Mouse (Mus musculus) forebrain, embryonic 10.5 days (tissue): ENCODE measurements around the gene Duox1. TPM values are rescaled to one million over a fixed set of nuclear protein-coding genes. Genes with fewer than 3 reads are reported as not detected.

Experiments
- DNase-seq: peaks from one replicate; pipeline ENCODE4 v3.0.0-alpha.2; 2017; ENCODE audit warnings: low spot score; ENCODE audit errors: extremely low spot score
- H3K27ac ChIP-seq: fragments of 300-500 bp; sonication (generic); 2 replicates; pipeline ENCODE4 v1.5.1; 2016; ENCODE audit warnings: mild to moderate bottlenecking
- H3K27me3 ChIP-seq: fragments of 300-500 bp; sonication (generic); 2 replicates; pipeline ENCODE4 v1.6.1; 2016; ENCODE audit warnings: mild to moderate bottlenecking; ENCODE audit not compliant: poor library complexity, severe bottlenecking
- H3K36me3 ChIP-seq: fragments of 300-500 bp; sonication (generic); replicated peaks from 2 replicates; pipeline ENCODE4 v1.6.1; 2016; ENCODE audit warnings: mild to moderate bottlenecking, moderate library complexity
- H3K4me1 ChIP-seq: fragments of 300-500 bp; sonication (generic); 2 replicates; pipeline ENCODE4 v1.6.1; 2016
- H3K4me3 ChIP-seq: fragments of 300-500 bp; sonication (generic); 2 replicates; pipeline ENCODE4 v1.5.1; 2016; ENCODE audit warnings: mild to moderate bottlenecking, moderate library complexity
- H3K9me3 ChIP-seq: fragments of 300-500 bp; sonication (generic); 2 replicates; pipeline ENCODE4 v1.6.1; 2016; ENCODE audit warnings: mild to moderate bottlenecking, moderate library complexity
- WGBS: fragments of 180-500 bp; shearing (Covaris S2); methylation state at CpG from one replicate; pipeline ENCODE4 v1.1.7; 2016; 5-methylcytosine and 5-hydroxymethylcytosine counted together
- polyA plus RNA-seq: library from polyadenylated mRNA; unstranded; fragments of >200 nt; fragmentation: Nextera tagmentation; extraction: Ambion mirVana; gene quantifications from 2 replicates; pipeline ENCODE4 v1.2.1, GENCODE M21; 2016

Duox1 gene
- polyA plus RNA-seq, 1 experiment from 2014 or later: not detected

DNA sequence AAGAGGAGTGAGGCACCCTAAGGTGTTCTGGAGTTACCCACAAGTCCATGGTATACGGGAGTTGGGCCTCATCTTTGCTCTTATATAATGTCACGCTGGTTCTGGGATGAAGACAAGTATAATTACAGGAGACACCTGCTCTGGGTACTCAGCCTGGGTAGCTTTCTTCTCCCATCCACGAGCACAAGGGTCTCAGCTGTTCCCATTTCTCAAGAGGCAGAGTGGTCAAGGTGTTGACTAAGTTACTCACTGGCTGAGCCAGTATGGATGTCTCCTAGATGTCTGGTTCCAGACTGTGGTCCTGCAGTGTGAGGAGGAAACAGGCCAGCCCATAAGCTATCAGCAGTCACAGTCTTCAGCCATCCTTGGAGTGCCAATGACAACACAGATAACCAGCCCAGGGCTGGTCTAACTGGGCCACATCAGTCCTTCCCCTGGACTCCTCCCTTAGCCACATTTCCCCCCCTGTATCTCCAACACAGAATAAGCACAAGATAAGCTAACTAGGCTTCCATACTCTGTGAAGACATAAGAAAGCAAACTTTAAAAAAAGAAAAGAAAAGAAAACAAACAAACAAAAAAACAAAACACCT, 49.0 kb downstream of the Duox1 start:
- no peaks in the 10 kb centered on the region for H3K9me3 ChIP-seq
- no peak for DNase-seq
- H3K36me3 ChIP-seq: peaks cover 40% of the 10 kb centered on the region
- no peak overlapping the region for H3K4me3 ChIP-seq
- peaks cover 2% of the 10 kb centered on the region for H3K27me3 ChIP-seq
- WGBS: 86% methylated on average over 3 of the region's 3 CpGs
- peaks cover 51% of the 10 kb centered on the region for H3K4me1 ChIP-seq
- H3K27ac ChIP-seq: no peak overlapping the region

DNA sequence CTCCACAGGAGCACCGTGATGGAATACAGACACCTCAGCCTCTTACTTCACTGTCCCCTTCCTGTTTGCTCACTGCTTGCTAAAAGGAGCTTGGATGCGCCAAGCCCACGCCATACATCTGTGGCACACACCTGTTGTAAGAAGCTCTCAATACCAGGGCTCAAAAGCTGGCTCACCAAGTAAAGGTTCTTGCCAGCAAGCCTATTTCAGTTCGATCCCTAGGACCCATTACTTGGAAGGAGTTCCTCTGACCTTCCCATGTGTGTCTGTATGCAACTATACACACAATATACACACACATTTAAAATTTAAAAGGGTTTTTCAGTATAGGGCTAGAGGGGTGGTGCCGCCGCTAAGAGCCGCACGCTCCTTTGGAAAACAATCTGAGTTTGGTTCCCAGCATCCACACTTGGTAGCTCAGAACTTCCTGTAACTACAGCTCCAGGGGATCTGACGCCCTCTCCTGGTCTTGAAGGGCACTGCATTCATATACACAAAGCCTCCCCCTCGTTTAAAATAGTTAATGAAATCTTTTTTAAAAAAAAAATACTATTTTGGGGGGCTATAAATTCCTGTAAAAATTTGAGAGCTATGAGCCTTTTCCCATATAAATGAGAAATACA, 49.9 kb downstream of the Duox1 start:
- Histone ChIP-seq H3K36me3 (peaks cover 32% of the 10 kb centered on the region), H3K4me3 (no peak overlapping the region), H3K4me1 (peaks cover 58% of the 10 kb centered on the region), H3K27ac (no peak overlapping the region), H3K9me3 (no peaks in the 10 kb centered on the region), H3K27me3 (peaks cover 11% of the 10 kb centered on the region)
- no peak for DNase-seq
- 87% methylated on average over 10 of the region's 10 CpGs for WGBS

DNA sequence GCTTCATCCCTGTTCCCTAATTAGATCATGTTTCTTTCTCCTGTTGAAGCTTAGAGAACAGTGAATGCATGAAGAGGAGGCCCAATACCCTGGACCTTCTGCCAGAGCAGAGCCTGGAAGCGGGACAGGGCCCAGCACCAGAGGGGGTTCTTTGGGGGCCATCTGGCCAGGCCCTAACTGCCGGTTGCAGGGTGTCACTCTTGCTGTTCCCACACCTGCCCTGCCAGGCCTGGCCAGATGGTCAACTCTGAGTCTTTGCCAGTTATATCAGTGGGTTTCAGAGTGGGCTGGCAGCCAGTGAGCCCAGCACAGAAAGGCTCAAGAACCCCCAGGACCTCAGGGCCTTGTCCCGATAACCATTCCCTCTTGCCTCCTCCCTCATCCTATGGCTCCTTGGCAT, 50.6 kb downstream of the Duox1 start:
- Histone ChIP-seq H3K27ac (peak overlapping the region; percentile 62; the same call in 1 of the 2 replicates), H3K27me3 (peaks cover 18% of the 10 kb centered on the region), H3K9me3 (no peaks in the 10 kb centered on the region), H3K36me3 (peaks cover 29% of the 10 kb centered on the region), H3K4me3 (peak overlapping the region; percentile 98), H3K4me1 (peaks cover 59% of the 10 kb centered on the region)
- WGBS: 89% methylated on average over 3 of the region's 3 CpGs
- no peak for DNase-seq

DNA sequence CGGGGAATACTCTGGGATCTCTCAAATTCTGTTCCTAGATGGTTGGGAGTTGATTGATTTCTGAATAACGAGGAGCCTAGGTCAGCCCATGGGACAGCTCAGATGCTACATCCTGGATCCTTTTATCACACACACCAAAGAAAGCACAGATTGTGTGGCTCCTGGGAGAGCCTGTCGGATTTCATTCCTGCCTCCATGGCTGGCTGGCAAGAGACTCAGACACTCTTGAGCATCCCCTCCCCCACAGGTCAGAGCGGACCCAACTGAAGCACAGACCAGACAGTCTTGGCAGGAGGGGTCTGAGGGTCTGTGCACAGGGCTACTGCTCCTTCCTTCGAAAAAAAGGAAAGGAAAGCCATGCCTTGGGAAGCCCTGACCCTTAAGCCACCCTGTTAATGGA, 51.2 kb downstream of the Duox1 start:
- H3K4me1 ChIP-seq: peaks cover 58% of the 10 kb centered on the region
- H3K36me3 ChIP-seq: peaks cover 29% of the 10 kb centered on the region
- WGBS: 39% methylated on average over 5 of the region's 5 CpGs
- no peaks in the 10 kb centered on the region for H3K9me3 ChIP-seq
- no peak for DNase-seq
- H3K27ac ChIP-seq: peak overlapping the region; percentile 62; the same call in 1 of the 2 replicates
- H3K4me3 ChIP-seq: peak overlapping the region; percentile 98
- peaks cover 25% of the 10 kb centered on the region for H3K27me3 ChIP-seq

DNA sequence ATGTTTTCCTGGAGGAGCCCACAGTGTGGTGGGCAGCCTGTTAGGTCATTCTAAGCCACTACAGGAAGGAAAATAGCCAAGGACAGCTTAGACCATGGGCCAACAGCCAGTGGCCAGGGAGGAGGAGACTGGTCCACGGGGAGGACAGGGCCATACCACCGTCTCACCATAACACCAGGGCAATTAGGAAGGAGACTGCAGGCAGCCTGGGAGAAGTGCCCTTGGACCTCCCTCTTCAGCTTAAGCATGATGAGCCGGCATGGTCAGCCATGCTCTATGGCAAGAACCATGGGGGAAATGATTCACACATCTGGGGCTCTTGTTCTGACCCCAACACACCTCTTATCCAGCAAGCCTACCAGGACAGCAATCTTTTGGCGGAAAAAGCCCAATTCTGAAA, 51.7 kb downstream of the Duox1 start:
- Histone ChIP-seq H3K4me1 (peaks cover 53% of the 10 kb centered on the region), H3K4me3 (peak overlapping the region; percentile 98), H3K27me3 (peaks cover 28% of the 10 kb centered on the region), H3K9me3 (no peaks in the 10 kb centered on the region), H3K36me3 (peaks cover 25% of the 10 kb centered on the region), H3K27ac (peak overlapping the region; percentile 62; the same call in 1 of the 2 replicates)
- 47% methylated on average over 4 of the region's 4 CpGs for WGBS
- DNase-seq: no peak

DNA sequence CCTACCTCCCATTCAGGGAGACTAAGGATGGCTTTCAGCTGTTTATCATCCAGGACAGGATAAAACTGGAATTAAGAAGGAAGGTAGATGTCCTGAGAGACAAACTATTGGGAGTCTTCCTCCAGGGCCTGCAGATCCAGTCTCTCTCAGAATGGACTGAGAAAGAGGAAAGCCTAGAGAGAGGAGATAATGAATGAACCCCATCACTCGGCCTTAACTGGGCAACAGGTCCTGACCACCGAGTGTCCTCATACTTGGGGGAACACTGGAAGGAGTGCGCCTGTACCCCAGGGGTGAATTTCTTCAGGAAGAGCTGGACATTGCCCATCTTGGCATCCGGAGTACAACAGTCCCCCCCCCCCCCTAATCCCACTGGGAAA, 52.2 kb downstream of the Duox1 start:
- H3K27ac ChIP-seq: peak overlapping the region; percentile 96
- H3K4me1 ChIP-seq: peaks cover 48% of the 10 kb centered on the region
- H3K4me3 ChIP-seq: peak overlapping the region; percentile 98
- DNase-seq: no peak
- 17% methylated on average over 4 of the region's 4 CpGs for WGBS
- no peaks in the 10 kb centered on the region for H3K9me3 ChIP-seq
- H3K27me3 ChIP-seq: peaks cover 30% of the 10 kb centered on the region
- H3K36me3 ChIP-seq: peaks cover 20% of the 10 kb centered on the region

DNA sequence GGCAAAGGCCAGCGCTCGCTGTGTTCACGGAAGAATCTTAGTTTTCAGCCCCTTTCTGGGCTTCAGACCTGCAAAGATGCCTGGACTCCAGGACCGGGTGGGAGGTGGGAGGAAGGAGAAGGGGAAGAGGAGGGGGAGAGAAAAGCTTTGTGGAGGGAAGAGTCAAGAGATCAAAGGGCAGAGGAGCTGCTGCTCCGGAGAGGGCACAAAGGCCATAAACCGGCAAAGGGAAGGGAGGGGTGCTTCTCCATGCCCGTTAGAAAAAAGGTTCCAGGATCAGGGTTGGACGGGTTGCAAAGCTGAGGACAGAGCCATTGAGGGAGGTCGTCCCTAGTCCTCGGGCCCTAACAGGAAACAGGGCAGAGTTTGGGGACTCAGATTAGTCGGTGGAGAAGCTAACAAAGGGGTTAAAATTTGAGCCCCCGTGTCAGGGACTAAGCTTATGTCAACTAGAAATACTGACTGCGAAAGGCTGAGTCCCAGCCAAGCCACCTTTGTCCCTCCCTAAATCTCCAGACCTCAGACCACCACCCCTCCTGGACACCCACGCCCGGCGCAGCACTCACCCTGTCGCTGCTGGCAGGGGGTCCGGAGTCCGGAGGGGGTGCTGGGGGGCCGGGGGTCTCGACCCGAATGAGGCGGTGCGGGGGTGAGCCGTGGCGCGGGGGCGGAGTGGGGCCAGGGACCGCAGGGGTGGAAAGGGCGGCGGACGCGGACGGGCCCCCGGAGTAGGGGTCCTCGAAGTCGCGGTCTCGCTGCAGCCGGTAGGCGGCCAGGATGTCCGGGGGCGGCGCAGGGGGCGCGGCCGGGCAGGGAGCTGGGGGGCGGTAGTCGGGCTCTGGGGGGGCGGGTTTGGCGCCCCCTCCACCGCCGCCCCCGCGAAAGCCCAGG, 52.9 kb downstream of the Duox1 start:
- under 1% methylated on average over 49 of the region's 55 CpGs for WGBS
- peaks cover 45% of the 10 kb centered on the region for H3K4me1 ChIP-seq
- peak overlapping the region; percentile 98 for H3K4me3 ChIP-seq
- peaks cover 30% of the 10 kb centered on the region for H3K27me3 ChIP-seq
- H3K36me3 ChIP-seq: peaks cover 14% of the 10 kb centered on the region
- H3K27ac ChIP-seq: peak overlapping the region; percentile 96
- DNase-seq: peak; percentile 50
- H3K9me3 ChIP-seq: no peaks in the 10 kb centered on the region

DNA sequence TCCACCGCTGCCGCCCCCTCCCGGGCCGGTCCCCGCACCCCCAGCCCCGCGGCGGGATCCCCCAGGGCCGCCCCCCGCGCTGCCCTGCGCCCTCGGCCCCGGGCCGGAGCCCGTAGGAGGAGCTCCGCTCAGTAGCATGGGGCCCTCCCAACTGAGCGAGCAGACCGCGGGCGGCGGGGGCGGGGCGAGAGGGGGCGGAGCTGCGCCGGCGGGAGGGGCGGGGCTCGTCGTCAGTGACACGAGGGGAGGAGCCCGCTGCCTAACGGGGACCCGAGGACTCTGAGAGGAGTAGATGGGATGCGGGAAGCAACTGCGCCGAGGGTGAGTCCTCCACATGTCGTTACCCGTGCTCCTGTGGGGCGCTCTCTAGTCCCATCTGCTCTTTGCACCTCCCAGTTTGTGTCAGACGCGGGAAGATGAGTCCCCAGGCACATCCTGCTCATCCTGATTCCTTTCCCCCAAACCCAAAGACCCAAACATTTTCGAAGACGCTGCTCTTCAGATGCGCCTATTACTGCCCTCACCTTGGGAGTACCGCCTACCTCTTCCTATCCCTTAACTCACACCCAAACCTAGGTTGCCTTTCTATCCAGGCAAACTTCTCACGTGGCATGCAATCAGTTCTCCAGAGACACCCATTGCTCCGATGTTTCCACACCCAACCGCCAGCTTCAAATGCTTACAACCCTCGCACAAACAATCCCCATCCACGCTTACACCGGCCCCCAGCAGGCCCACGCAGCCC, 53.7 kb downstream of the Duox1 start, which contains the start of gene Shf:
TSS of gene Shf (minus strand) at position 168 of the 745 bp plus-strand sequence.
- DNase-seq: peak; percentile 93
- Histone ChIP-seq H3K4me1 (peaks cover 45% of the 10 kb centered on the region), H3K9me3 (no peaks in the 10 kb centered on the region), H3K27me3 (peaks cover 30% of the 10 kb centered on the region), H3K36me3 (peaks cover 5% of the 10 kb centered on the region), H3K4me3 (peak within 1 kb of the TSS; percentile 98), H3K27ac (peak within 1 kb of the TSS; percentile 96)
- WGBS: 1% methylated on average over 53 of the region's 54 CpGs

DNA sequence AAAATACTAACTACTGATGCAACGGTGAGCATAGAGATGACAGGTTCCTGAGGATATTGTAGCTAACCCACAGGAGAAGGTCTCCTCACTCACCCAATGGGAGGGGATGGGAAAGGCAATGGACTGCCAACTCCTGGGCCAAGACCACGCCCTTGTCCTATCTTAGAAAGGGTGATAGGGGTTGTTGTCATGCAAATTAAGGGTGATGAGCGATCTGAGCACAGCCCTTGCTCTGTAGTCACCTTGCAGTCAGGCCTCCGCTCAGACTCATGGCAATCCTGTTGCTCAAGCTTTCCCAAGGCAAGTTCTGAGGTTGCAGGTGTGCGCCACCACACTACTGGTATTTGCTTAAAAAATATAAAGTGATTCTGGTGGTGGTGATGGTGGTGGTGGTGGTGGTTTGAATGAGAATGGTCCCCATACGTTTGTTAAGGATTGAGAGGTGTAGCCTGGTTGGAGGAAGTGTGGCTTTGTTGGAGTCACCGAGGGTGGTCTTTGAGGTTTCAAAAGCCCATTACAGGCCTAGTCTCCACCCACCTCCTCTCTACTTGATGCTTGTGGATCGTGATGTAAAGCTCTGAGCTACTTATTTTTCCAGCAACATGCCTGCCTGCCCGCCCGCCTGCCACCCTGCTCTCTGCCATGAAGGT, 54.8 kb downstream of the Duox1 start:
- H3K4me1 ChIP-seq: peaks cover 49% of the 10 kb centered on the region
- no peaks in the 10 kb centered on the region for H3K9me3 ChIP-seq
- H3K36me3 ChIP-seq: no peaks in the 10 kb centered on the region; the same call in 1 of the 2 replicates
- peaks cover 30% of the 10 kb centered on the region for H3K27me3 ChIP-seq
- no peak overlapping the region for H3K4me3 ChIP-seq
- WGBS: 11% methylated on average over 10 of the region's 10 CpGs
- H3K27ac ChIP-seq: no peak overlapping the region
- DNase-seq: no peak

DNA sequence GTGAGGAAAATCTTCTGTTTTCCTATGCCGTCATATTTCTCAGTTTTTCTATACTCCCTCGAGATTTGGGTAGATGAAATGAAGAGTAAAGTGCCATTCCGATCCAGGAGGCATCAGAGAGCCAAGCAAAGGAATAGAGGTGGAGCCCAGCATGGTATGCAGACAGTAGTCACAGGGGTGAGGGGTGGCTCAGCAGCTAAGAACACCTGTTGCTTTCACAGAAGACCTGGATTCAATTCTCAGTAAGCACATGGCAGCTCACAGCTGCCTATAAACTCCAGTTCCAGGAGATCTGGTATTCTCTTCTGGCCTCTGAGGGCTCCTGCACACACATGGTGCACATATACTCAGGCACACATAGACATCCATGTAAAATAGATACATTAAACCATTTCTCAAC, 56.6 kb downstream of the Duox1 start:
- H3K9me3 ChIP-seq: no peaks in the 10 kb centered on the region
- H3K27ac ChIP-seq: no peak overlapping the region
- 76% methylated on average over 3 of the region's 3 CpGs for whole genome bisulfite sequencing
- no peak for DNase-seq
- H3K27me3 ChIP-seq: peaks cover 30% of the 10 kb centered on the region
- H3K4me3 ChIP-seq: no peak overlapping the region
- no peaks in the 10 kb centered on the region for H3K36me3 ChIP-seq
- peaks cover 37% of the 10 kb centered on the region for H3K4me1 ChIP-seq

DNA sequence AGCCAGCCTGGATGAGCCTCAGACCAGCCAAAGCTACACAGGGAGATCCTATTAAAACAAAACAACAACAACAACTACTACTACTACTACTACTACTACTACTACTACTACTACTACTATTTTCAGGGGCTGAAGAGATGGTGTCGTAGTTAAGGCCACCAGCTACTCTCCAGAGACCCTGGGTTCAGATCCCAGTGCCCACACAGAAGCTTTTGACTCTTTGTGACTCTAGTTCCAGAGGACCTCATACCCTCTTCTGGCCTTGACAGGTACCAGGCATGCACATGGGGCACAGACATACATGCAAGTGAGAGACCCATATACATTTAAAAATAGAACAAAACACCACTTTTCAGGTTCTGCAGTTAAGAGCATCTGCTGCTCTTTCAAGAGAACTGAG, 57.1 kb downstream of the Duox1 start:
- no peak for DNase-seq
- Histone ChIP-seq H3K4me3 (no peak overlapping the region), H3K27me3 (peaks cover 30% of the 10 kb centered on the region), H3K36me3 (no peaks in the 10 kb centered on the region), H3K9me3 (no peaks in the 10 kb centered on the region), H3K27ac (no peak overlapping the region), H3K4me1 (peaks cover 32% of the 10 kb centered on the region)
- WGBS: 86% methylated on average over 1 of the region's 1 CpGs

DNA sequence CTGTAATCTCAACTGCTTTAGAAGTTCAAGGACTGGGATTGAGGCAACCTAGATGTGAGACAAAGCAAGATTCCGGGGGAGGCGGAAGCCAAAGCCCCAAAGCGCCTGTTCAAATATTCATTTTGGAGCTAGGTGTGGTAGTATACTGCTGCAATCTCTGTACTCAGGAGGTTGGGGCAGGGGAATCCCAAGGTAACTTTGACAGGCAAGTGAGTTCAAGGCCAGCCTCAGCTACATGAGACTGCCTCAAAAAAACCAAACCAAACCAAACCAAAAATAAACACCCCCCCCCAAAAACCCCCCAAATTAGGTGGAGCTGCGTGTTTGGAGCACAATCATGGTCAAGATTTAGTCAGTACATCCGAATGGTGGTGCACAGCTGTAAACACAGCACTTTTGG, 58.5 kb downstream of the Duox1 start:
- peaks cover 31% of the 10 kb centered on the region for H3K27me3 ChIP-seq

More for the DNA sequence above, 58.5 kb downstream of the Duox1 start:
- Histone ChIP-seq H3K9me3 (no peaks in the 10 kb centered on the region), H3K27ac (no peak overlapping the region), H3K36me3 (no peaks in the 10 kb centered on the region), H3K4me1 (peaks cover 33% of the 10 kb centered on the region), H3K4me3 (no peak overlapping the region)
- 76% methylated on average over 5 of the region's 5 CpGs for WGBS
- peak; percentile 15 for DNase-seq
